Mouse (Mus musculus): ENCODE data around the gene Cd4. TPM values are rescaled to one million over a fixed set of nuclear protein-coding genes. Genes with fewer than 3 reads are reported as not detected.
A peak's percentile ranks its signal among the peaks of the same experiment; 100 is the strongest.

Cd4 gene
- polyA plus RNA-seq, 1 experiment from 2014 or later = 0.29 TPM

DNA sequence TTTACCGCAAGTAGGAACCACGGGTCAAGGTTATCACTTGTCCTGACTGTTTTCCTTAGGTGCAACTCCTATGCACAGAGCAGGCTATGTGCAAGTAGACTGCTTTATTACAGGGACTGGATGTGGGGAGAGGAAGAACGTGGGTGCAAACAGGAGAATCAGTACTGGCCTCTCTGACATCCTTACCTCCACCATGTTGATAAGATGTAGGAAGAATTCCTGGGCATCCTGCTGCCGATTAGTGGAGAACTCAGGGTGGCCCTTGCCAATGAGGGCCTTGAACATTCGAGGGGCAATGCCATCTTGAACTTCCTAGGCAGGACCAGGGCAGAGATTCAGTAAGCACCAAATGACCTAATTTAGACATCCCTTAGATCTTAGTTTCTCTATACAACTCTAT, 67.1 kb downstream of the Cd4 start:
- ATAC-seq = no peak
- Histone ChIP-seq H3K27ac (ENCODE audit: low read depth, low read length) (no peak overlapping the region), H3K9ac (ENCODE audit: low read length) (no peak overlapping the region), H3K4me3 (ENCODE audit: low read depth, low read length) (no peak overlapping the region), H3K4me1 (ENCODE audit: control insufficient read depth, insufficient read depth, low read length) (no peaks in the 10 kb centered on the region), H3K9me3 (replicated peaks; ENCODE audit: control insufficient read depth, low read length) (no peaks in the 10 kb centered on the region), H3K4me2 (ENCODE audit: low read length) (no peak overlapping the region), H3K27me3 (replicated peaks; ENCODE audit: control insufficient read depth, insufficient read depth, low read length) (no peaks in the 10 kb centered on the region), H3K36me3 (ENCODE audit: control insufficient read depth, insufficient read depth, low read length) (peaks cover 100% of the 10 kb centered on the region)
- WGBS = 94% methylated on average over 5 of the region's 5 CpGs
- no peak for DNase-seq (ENCODE audit: low spot score)

DNA sequence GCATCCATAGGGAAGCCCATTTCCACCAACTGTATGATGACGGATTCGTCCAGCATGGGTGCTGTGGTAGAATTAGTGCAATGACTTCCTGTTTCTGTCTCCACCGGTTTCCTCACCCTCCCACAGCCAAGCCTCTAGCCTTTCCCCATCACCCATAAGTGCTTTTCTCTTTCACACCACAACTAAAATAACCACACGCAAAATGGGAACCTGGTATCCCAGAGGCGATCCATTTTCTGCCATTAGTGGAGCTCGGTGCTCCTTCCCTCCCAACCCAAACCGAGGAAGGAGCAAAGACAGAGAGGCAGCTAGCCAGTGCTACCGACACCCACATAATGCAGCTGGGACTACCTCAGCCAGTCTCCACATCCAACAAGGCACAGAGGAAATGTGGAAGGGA, 70.0 kb downstream of the Cd4 start:
- no peaks in the 10 kb centered on the region for H3K9me3 ChIP-seq (replicated peaks; ENCODE audit: control insufficient read depth, low read length)
- 93% methylated on average over 8 of the region's 8 CpGs for WGBS
- DNase-seq (ENCODE audit: low spot score) (no peak), ATAC-seq (no peak)
- H3K4me2 ChIP-seq (ENCODE audit: low read length) = no peak overlapping the region
- no peak overlapping the region for H3K4me3 ChIP-seq (ENCODE audit: low read depth, low read length)
- peaks cover 80% of the 10 kb centered on the region for H3K36me3 ChIP-seq (ENCODE audit: control insufficient read depth, insufficient read depth, low read length)
- H3K27me3 ChIP-seq (replicated peaks; ENCODE audit: control insufficient read depth, insufficient read depth, low read length) = no peaks in the 10 kb centered on the region
- peaks cover 6% of the 10 kb centered on the region for H3K4me1 ChIP-seq (ENCODE audit: control insufficient read depth, insufficient read depth, low read length)
- H3K27ac ChIP-seq (ENCODE audit: low read depth, low read length) = no peak overlapping the region
- H3K9ac ChIP-seq (ENCODE audit: low read length) = no peak overlapping the region

DNA sequence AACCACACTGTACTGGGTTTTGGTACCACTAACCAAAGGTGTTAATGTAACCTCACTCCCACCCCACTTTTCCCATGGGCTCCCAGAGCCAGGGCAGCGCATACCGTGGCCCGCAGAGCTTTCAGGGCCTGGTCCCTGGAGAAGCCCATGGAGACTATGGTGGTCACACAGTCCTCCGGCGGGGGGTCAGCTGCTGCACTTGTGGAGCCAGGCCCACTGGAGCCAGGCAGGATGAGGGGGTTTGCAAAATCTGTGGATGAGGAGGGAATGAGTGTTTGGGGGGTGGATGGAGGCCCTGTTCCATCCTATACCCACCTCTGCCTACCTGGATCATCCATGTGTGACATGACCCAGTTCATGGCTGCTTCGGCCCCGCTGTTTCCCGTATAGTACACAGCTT, 70.5 kb downstream of the Cd4 start:
- Histone ChIP-seq H3K4me2 (ENCODE audit: low read length) (no peak overlapping the region), H3K9me3 (replicated peaks; ENCODE audit: control insufficient read depth, low read length) (no peaks in the 10 kb centered on the region)

DNA sequence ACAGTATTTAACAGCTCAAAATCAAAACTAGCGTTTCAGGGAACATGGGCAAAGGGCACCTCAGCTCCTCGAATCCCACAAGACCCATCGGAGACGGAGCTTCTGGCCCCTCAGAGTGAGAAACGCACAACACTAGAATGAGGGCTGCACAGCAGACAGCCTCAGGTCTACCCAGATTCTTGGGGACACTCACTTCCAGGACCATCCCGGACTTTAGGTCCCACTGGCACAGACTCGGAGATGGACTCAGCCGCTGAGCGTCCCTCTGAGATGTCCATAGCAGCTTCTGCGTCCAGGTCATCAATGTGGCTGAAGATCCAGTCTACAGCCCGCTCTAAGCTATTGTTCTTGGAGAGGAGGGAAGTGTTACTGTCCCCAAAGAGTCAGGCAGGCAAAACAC, 70.9 kb downstream of the Cd4 start:
- DNase-seq (ENCODE audit: low spot score) = no peak
- H3K27ac ChIP-seq (ENCODE audit: low read depth, low read length) = no peak overlapping the region
- 96% methylated on average over 11 of the region's 11 CpGs for WGBS
- no peak for ATAC-seq
- H3K9ac ChIP-seq (ENCODE audit: low read length) = no peak overlapping the region
- H3K36me3 ChIP-seq (ENCODE audit: control insufficient read depth, insufficient read depth, low read length) = peaks cover 76% of the 10 kb centered on the region
- peaks cover 12% of the 10 kb centered on the region for H3K4me1 ChIP-seq (ENCODE audit: control insufficient read depth, insufficient read depth, low read length)
- H3K4me3 ChIP-seq (ENCODE audit: low read depth, low read length) = no peak overlapping the region
- no peaks in the 10 kb centered on the region for H3K27me3 ChIP-seq (replicated peaks; ENCODE audit: control insufficient read depth, insufficient read depth, low read length)
- H3K4me2 ChIP-seq (ENCODE audit: low read length) = no peak overlapping the region
- H3K9me3 ChIP-seq (replicated peaks; ENCODE audit: control insufficient read depth, low read length) = no peaks in the 10 kb centered on the region

More for the DNA sequence above, 70.5 kb downstream of the Cd4 start:
- Histone ChIP-seq H3K27me3 (replicated peaks; ENCODE audit: control insufficient read depth, insufficient read depth, low read length) (no peaks in the 10 kb centered on the region), H3K4me1 (ENCODE audit: control insufficient read depth, insufficient read depth, low read length) (peaks cover 10% of the 10 kb centered on the region), H3K36me3 (ENCODE audit: control insufficient read depth, insufficient read depth, low read length) (peaks cover 76% of the 10 kb centered on the region), H3K9ac (ENCODE audit: low read length) (no peak overlapping the region), H3K27ac (ENCODE audit: low read depth, low read length) (no peak overlapping the region), H3K4me3 (ENCODE audit: low read depth, low read length) (no peak overlapping the region)
- DNase-seq (ENCODE audit: low spot score) = no peak
- WGBS = 97% methylated on average over 8 of the region's 8 CpGs
- ATAC-seq = no peak

DNA sequence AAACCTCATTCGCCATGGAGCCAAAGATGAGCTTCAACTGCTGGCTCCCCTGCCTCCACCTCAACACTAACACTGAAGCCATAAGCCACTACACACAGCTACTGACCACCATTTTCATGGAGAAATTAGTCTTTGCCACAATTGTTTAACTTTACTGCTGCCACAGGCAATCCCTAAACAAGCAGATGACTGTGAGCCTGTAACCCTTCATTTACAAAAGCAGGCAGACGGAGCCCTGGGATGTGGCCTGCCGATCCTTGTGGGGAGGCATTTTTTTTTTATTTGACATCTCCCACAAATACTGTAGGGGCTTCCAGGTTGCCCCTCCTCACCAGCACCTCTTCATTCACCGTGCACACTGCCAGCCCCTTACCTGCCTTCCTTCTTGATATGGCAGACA, 71.4 kb downstream of the Cd4 start:
- ATAC-seq (no peak), DNase-seq (ENCODE audit: low spot score) (no peak)
- Histone ChIP-seq H3K36me3 (ENCODE audit: control insufficient read depth, insufficient read depth, low read length) (peaks cover 76% of the 10 kb centered on the region), H3K4me1 (ENCODE audit: control insufficient read depth, insufficient read depth, low read length) (peaks cover 12% of the 10 kb centered on the region), H3K4me3 (ENCODE audit: low read depth, low read length) (no peak overlapping the region), H3K27me3 (replicated peaks; ENCODE audit: control insufficient read depth, insufficient read depth, low read length) (no peaks in the 10 kb centered on the region), H3K9me3 (replicated peaks; ENCODE audit: control insufficient read depth, low read length) (no peaks in the 10 kb centered on the region), H3K4me2 (ENCODE audit: low read length) (no peak overlapping the region), H3K27ac (ENCODE audit: low read depth, low read length) (no peak overlapping the region), H3K9ac (ENCODE audit: low read length) (no peak overlapping the region)
- WGBS = 93% methylated on average over 4 of the region's 4 CpGs

DNA sequence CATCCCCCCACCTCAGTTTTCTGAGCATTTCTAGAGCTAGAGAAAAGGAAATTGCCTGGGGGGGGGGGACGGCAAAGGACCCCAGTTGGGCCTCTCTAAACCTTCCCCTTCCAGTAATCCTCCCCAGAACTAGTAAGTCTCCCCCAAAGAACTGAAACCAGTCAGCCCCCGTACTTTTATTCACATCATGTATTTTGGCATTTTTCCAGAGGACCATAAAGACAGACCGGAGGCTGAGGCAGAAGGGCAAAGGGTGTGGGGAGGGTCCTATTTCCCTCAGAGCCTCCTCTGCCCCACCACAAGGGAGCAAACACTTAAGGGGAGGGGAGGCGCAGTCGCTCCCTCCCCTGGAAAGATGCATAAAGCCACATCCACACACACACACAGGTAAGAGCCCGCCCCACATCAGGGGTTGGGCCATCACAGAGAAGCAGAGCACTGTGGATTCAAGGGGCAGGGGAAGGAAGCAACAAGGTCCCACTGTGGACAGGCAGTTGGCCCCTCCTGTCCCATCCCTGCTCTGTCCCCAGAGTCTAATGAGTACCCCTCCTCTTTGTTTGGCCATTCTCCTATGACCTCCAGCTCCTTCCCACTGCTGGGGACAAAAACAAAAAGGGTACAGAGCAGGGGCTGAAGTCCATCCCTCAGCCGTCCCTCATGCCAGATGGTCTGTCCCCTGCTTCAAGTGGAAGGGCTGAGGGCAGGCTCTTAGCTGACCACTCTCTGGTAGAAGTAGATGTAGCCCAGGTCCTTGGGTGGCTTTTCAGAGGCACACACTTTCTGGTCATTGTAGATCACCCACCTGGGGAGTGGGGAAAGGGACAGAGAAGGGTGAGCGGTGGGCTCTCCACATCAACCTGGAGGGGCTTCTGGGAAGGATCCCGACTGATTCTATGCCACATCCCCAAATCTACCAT, 72.9 kb downstream of the Cd4 start:
- peaks cover 12% of the 10 kb centered on the region for H3K4me1 ChIP-seq (ENCODE audit: control insufficient read depth, insufficient read depth, low read length)
- ATAC-seq = no peak
- no peak overlapping the region for H3K9ac ChIP-seq (ENCODE audit: low read length)
- 59% methylated on average over 9 of the region's 9 CpGs for WGBS
- H3K9me3 ChIP-seq (replicated peaks; ENCODE audit: control insufficient read depth, low read length) = no peaks in the 10 kb centered on the region
- no peak overlapping the region for H3K27ac ChIP-seq (ENCODE audit: low read depth, low read length)
- H3K4me2 ChIP-seq (ENCODE audit: low read length) = no peak overlapping the region
- DNase-seq (ENCODE audit: low spot score) = peak; percentile 35
- no peaks in the 10 kb centered on the region for H3K27me3 ChIP-seq (replicated peaks; ENCODE audit: control insufficient read depth, insufficient read depth, low read length)
- H3K4me3 ChIP-seq (ENCODE audit: low read depth, low read length) = no peak overlapping the region
- H3K36me3 ChIP-seq (ENCODE audit: control insufficient read depth, insufficient read depth, low read length) = peaks cover 70% of the 10 kb centered on the region

Other genes with a start within 250 kb of the Cd4 start
- gene Lpcat3, start 225.2 kb downstream of the Cd4 start, polyA plus RNA-seq (2014; fragmentation: Nextera tagmentation; extraction: Ambion mirVana) = 33.4 and 38.7 TPM in 2 replicates
- 166 and 186 TPM in 2 replicates for gene Emg1, start 176.0 kb downstream of the Cd4 start, polyA plus RNA-seq (2014; fragmentation: Nextera tagmentation; extraction: Ambion mirVana)
- 237 and 245 TPM in 2 replicates for gene Phb2, start 175.9 kb downstream of the Cd4 start, polyA plus RNA-seq (2014; fragmentation: Nextera tagmentation; extraction: Ambion mirVana)
- 4.7 TPM in 2 replicates for gene Ptpn6, start 149.5 kb downstream of the Cd4 start, polyA plus RNA-seq (2014; fragmentation: Nextera tagmentation; extraction: Ambion mirVana)
- 722 and 848 TPM in 2 replicates for gene Grcc10, start 146.8 kb downstream of the Cd4 start, polyA plus RNA-seq (2014; fragmentation: Nextera tagmentation; extraction: Ambion mirVana)
- gene Gm45234, start 132.2 kb downstream of the Cd4 start, polyA plus RNA-seq (2014; fragmentation: Nextera tagmentation; extraction: Ambion mirVana) = not detected in 2 replicates
- 12.2 and 16.6 TPM in 2 replicates for gene Atn1, start 131.7 kb downstream of the Cd4 start, polyA plus RNA-seq (2014; fragmentation: Nextera tagmentation; extraction: Ambion mirVana)
- 34.6 and 49.5 TPM in 2 replicates for gene Eno2, start 118.5 kb downstream of the Cd4 start, polyA plus RNA-seq (2014; fragmentation: Nextera tagmentation; extraction: Ambion mirVana)
- 3.4 and 3.5 TPM in 2 replicates for gene Lrrc23, start 108.5 kb downstream of the Cd4 start, polyA plus RNA-seq (2014; fragmentation: Nextera tagmentation; extraction: Ambion mirVana)
- gene Spsb2, start 79.6 kb downstream of the Cd4 start, polyA plus RNA-seq (2014; fragmentation: Nextera tagmentation; extraction: Ambion mirVana) = 4.7 and 5.3 TPM in 2 replicates
- gene Tpi1, start 73.9 kb downstream of the Cd4 start, polyA plus RNA-seq (2014; fragmentation: Nextera tagmentation; extraction: Ambion mirVana) = 417 and 461 TPM in 2 replicates
- 154 and 174 TPM in 2 replicates for gene Usp5, start 58.7 kb downstream of the Cd4 start, polyA plus RNA-seq (2014; fragmentation: Nextera tagmentation; extraction: Ambion mirVana)
- gene Cdca3, start 58.7 kb downstream of the Cd4 start, polyA plus RNA-seq (2014; fragmentation: Nextera tagmentation; extraction: Ambion mirVana) = 107 and 139 TPM in 2 replicates
- gene Gnb3, start 47.9 kb downstream of the Cd4 start, polyA plus RNA-seq (2014; fragmentation: Nextera tagmentation; extraction: Ambion mirVana) = 0.54 and 0.89 TPM in 2 replicates
- 6.2 and 10.1 TPM in 2 replicates for gene P3h3, start 30.5 kb downstream of the Cd4 start, polyA plus RNA-seq (2014; fragmentation: Nextera tagmentation; extraction: Ambion mirVana)
- 11.0 and 13.0 TPM in 2 replicates for gene Gpr162, start 24.2 kb downstream of the Cd4 start, polyA plus RNA-seq (2014; fragmentation: Nextera tagmentation; extraction: Ambion mirVana)
- 1.2 and 2.7 TPM in 2 replicates for gene Lag3, start 23.5 kb upstream of the Cd4 start, polyA plus RNA-seq (2014; fragmentation: Nextera tagmentation; extraction: Ambion mirVana)
- gene Ptms, start 31.9 kb upstream of the Cd4 start, polyA plus RNA-seq (2014; fragmentation: Nextera tagmentation; extraction: Ambion mirVana) = 479 and 481 TPM in 2 replicates
- gene Mlf2, start 43.2 kb upstream of the Cd4 start, polyA plus RNA-seq (2014; fragmentation: Nextera tagmentation; extraction: Ambion mirVana) = 470 and 520 TPM in 2 replicates
- gene Cops7a, start 77.3 kb upstream of the Cd4 start, polyA plus RNA-seq (2014; fragmentation: Nextera tagmentation; extraction: Ambion mirVana) = 96.5 and 105 TPM in 2 replicates
- 22.6 and 28.0 TPM in 2 replicates for gene Pianp, start 108.5 kb upstream of the Cd4 start, polyA plus RNA-seq (2014; fragmentation: Nextera tagmentation; extraction: Ambion mirVana)
- 8.4 and 9.8 TPM in 2 replicates for gene Zfp384, start 120.9 kb upstream of the Cd4 start, polyA plus RNA-seq (2014; fragmentation: Nextera tagmentation; extraction: Ambion mirVana)
- gene Ing4, start 151.5 kb upstream of the Cd4 start, polyA plus RNA-seq (2014; fragmentation: Nextera tagmentation; extraction: Ambion mirVana) = 178 and 181 TPM in 2 replicates
- gene Acrbp, start 161.5 kb upstream of the Cd4 start, polyA plus RNA-seq (2014; fragmentation: Nextera tagmentation; extraction: Ambion mirVana) = 10.2 and 14.8 TPM in 2 replicates
- 0.21 and 0.81 TPM in 2 replicates for gene Lpar5, start 179.7 kb upstream of the Cd4 start, polyA plus RNA-seq (2014; fragmentation: Nextera tagmentation; extraction: Ambion mirVana)
- gene Chd4, start 207.8 kb upstream of the Cd4 start, polyA plus RNA-seq (2014; fragmentation: Nextera tagmentation; extraction: Ambion mirVana) = 61.1 and 66.1 TPM in 2 replicates
- gene Nop2, start 243.7 kb upstream of the Cd4 start, polyA plus RNA-seq (2014; fragmentation: Nextera tagmentation; extraction: Ambion mirVana) = 46.8 and 52.7 TPM in 2 replicates

Data from forebrain, embryonic 14.5 days (tissue).